Mouse (Mus musculus) thymus, adult 2 months (tissue): ENCODE data around the gene Fxyd1. TPM values are rescaled to one million over a fixed set of nuclear protein-coding genes. Genes with fewer than 3 reads are reported as not detected.

Experiments
- DNase-seq: peaks from one replicate; pipeline ENCODE4 v3.0.0; 2021
- H3K27ac ChIP-seq: fragments of 200-500 bp; 2 replicates; pipeline ENCODE4 v1.5.1; 2012; ENCODE audit warnings: low read length, control low read depth; ENCODE audit not compliant: control insufficient read depth, insufficient read depth
- H3K27me3 ChIP-seq: fragments of 200-500 bp; 2 replicates; pipeline ENCODE4 v1.6.1; 2012; ENCODE audit warnings: mild to moderate bottlenecking, low read length, moderate library complexity, mixed read lengths; ENCODE audit not compliant: control insufficient read depth, insufficient read depth
- H3K36me3 ChIP-seq: fragments of 200-500 bp; 2 replicates; pipeline ENCODE4 v1.6.1; 2012; ENCODE audit warnings: mild to moderate bottlenecking, low read length, moderate library complexity; ENCODE audit not compliant: control insufficient read depth, insufficient read depth
- H3K4me1 ChIP-seq: fragments of 200-500 bp; replicated peaks from 2 replicates; pipeline ENCODE4 v1.6.1; 2012; ENCODE audit warnings: low read length; ENCODE audit not compliant: control insufficient read depth, insufficient read depth
- H3K4me3 ChIP-seq: fragments of 200-500 bp; 2 replicates; pipeline ENCODE4 v1.5.1; 2012; ENCODE audit warnings: mild to moderate bottlenecking, low read length, control low read depth, moderate library complexity; ENCODE audit not compliant: control insufficient read depth, insufficient read depth
- CTCF ChIP-seq: fragments of 200-500 bp; IDR thresholded peaks from 2 replicates; pipeline ENCODE4 v1.5.1; 2012; ENCODE audit warnings: mild to moderate bottlenecking, control low read depth, low read length, moderate library complexity, borderline replicate concordance; ENCODE audit not compliant: control insufficient read depth, poor library complexity, insufficient read depth; ENCODE audit errors: extremely low read depth
- POLR2A ChIP-seq: fragments of 200-500 bp; IDR thresholded peaks from 2 replicates; pipeline ENCODE4 v1.6.1; 2012; ENCODE audit warnings: mild to moderate bottlenecking, low read length, control low read depth, moderate library complexity; ENCODE audit not compliant: control insufficient read depth, poor library complexity, insufficient read depth; ENCODE audit errors: extremely low read depth
- WGBS: fragments of 180-500 bp; shearing (Covaris S2); methylation state at CpG from one replicate; pipeline ENCODE4 v1.1.7; 2018; 5-methylcytosine and 5-hydroxymethylcytosine counted together
- polyA plus RNA-seq: library from polyadenylated mRNA; depleted of rRNA; stranded (reverse); fragments of >200 nt; gene quantifications from 2 replicates; pipeline ENCODE4 v1.2.3, GENCODE M21; 2012

The Fxyd1 gene
- polyA plus RNA-seq, 1 experiment: 107 TPM

GRCm38 (mm10) chr7:31039011-31039410 lies 18.0 kb downstream of the Fxyd1 start:
- WGBS: 45% methylated on average over 4 of the region's 4 CpGs
- DNase-seq: no peak
- Histone ChIP-seq H3K27ac (peak overlapping the region; percentile 31; the same call in 1 of the 2 replicates), H3K36me3 (0 out of 2 replicates have a peak, but pooled peaks cover 3% of the 10 kb centered on the region), H3K27me3 (no peaks in the 10 kb centered on the region), H3K4me1 (peaks cover 76% of the 10 kb centered on the region), H3K4me3 (no peak overlapping the region)
- TF ChIP-seq POLR2A: no peak
- no peak for TF ChIP-seq CTCF

- TF ChIP-seq POLR2A: no peak
- peak; percentile 24; the same call in 1 of the 2 replicates for TF ChIP-seq CTCF
- 23% methylated on average over 2 of the region's 2 CpGs for WGBS
These were observed 19.3 kb downstream of the Fxyd1 start for GRCm38 (mm10) chr7:31037675-31038074.

GRCm38 (mm10) chr7:31036917-31037316 lies 20.1 kb downstream of the Fxyd1 start:
- no peaks in the 10 kb centered on the region for H3K27me3 ChIP-seq
- TF ChIP-seq CTCF (no peak), POLR2A (no peak)
- DNase-seq: no peak
- H3K36me3 ChIP-seq: 0 out of 2 replicates have a peak, but pooled peaks cover 3% of the 10 kb centered on the region
- H3K27ac ChIP-seq: peak overlapping the region; percentile 87
- peaks cover 83% of the 10 kb centered on the region for H3K4me1 ChIP-seq
- no peak overlapping the region for H3K4me3 ChIP-seq
- WGBS: 42% methylated on average over 7 of the region's 7 CpGs

More at GRCm38 (mm10) chr7:31037675-31038074, 19.3 kb downstream of the Fxyd1 start:
- Histone ChIP-seq H3K4me3 (peak overlapping the region; percentile 21), H3K36me3 (0 out of 2 replicates have a peak, but pooled peaks cover 3% of the 10 kb centered on the region), H3K27me3 (no peaks in the 10 kb centered on the region), H3K27ac (peak overlapping the region; percentile 87), H3K4me1 (peaks cover 81% of the 10 kb centered on the region)
- peak; percentile 65 for DNase-seq

GRCm38 (mm10) chr7:31035291-31035690 lies 21.7 kb downstream of the Fxyd1 start:
- peak overlapping the region; percentile 48; the same call in 1 of the 2 replicates for H3K27ac ChIP-seq
- 0 out of 2 replicates have a peak, but pooled peaks cover 3% of the 10 kb centered on the region for H3K36me3 ChIP-seq
- H3K4me3 ChIP-seq: no peak overlapping the region
- peaks cover 74% of the 10 kb centered on the region for H3K4me1 ChIP-seq
- no peak for DNase-seq
- TF ChIP-seq CTCF (no peak), POLR2A (no peak)
- no peaks in the 10 kb centered on the region for H3K27me3 ChIP-seq
- WGBS: 82% methylated on average over 11 of the region's 11 CpGs

- DNase-seq: peak; percentile 64
- H3K4me1 ChIP-seq: peaks cover 70% of the 10 kb centered on the region
- TF ChIP-seq POLR2A (no peak), CTCF (0 out of 2 replicates have a peak, but pooled peaks have one; percentile 69)
These were observed 22.2 kb downstream of the Fxyd1 start for GRCm38 (mm10) chr7:31034789-31035188.

GRCm38 (mm10) chr7:31033409-31034165 lies 23.4 kb downstream of the Fxyd1 start:
- TF ChIP-seq POLR2A (no peak), CTCF (no peak)
- Histone ChIP-seq H3K27me3 (no peaks in the 10 kb centered on the region), H3K4me3 (0 out of 2 replicates have a peak overlapping the region, but pooled peaks have one; percentile 2), H3K36me3 (0 out of 2 replicates have a peak, but pooled peaks cover 3% of the 10 kb centered on the region), H3K4me1 (peaks cover 61% of the 10 kb centered on the region), H3K27ac (peak overlapping the region; percentile 89)
- DNase-seq: peak; percentile 70
- 30% methylated on average over 9 of the region's 9 CpGs for WGBS

More at GRCm38 (mm10) chr7:31034789-31035188, 22.2 kb downstream of the Fxyd1 start:
- Histone ChIP-seq H3K4me3 (no peak overlapping the region), H3K27me3 (no peaks in the 10 kb centered on the region), H3K36me3 (0 out of 2 replicates have a peak, but pooled peaks cover 3% of the 10 kb centered on the region), H3K27ac (peak overlapping the region; percentile 89)
- 73% methylated on average over 11 of the region's 11 CpGs for WGBS
